Mouse (Mus musculus): ENCODE measurements around the gene Gm1113. TPM values are rescaled to one million over a fixed set of nuclear protein-coding genes. Genes with fewer than 3 reads are reported as not detected.

Gm1113 gene
- not detected in 2 replicates for polyA plus RNA-seq (2016; fragmentation: Nextera tagmentation; extraction: Ambion mirVana)

GRCm38 (mm10) chr9:35518169-35518568, at the start of gene Gm1113:
Gm1113 (minus strand) TSS chr9:35518269.
- H3K27ac ChIP-seq: no peak within 1 kb of the TSS
- no peaks in the 10 kb centered on the region for H3K36me3 ChIP-seq
- H3K4me2 ChIP-seq (replicated peaks): no peak within 1 kb of the TSS
- H3K4me1 ChIP-seq: peaks cover 7% of the 10 kb centered on the region; the same call in 1 of the 2 replicates
- no peaks in the 10 kb centered on the region for H3K9me3 ChIP-seq
- H3K4me3 ChIP-seq: no peak within 1 kb of the TSS
- no peaks in the 10 kb centered on the region; the same call in 1 of the 2 replicates for H3K27me3 ChIP-seq
- no peak within 1 kb of the TSS for H3K9ac ChIP-seq
- WGBS: 86% methylated on average over 3 of the region's 3 CpGs
- ATAC-seq (ENCODE audit: insufficient number of reproducible peaks, insufficient read depth, low FRiP score, low TSS enrichment): no peak

GRCm38 (mm10) chr9:35564536-35565240, 46.6 kb upstream of the Gm1113 start:
- no peak overlapping the region for H3K9ac ChIP-seq
- ATAC-seq (ENCODE audit: insufficient number of reproducible peaks, insufficient read depth, low FRiP score, low TSS enrichment): no peak
- H3K4me2 ChIP-seq (replicated peaks): no peak overlapping the region
- H3K36me3 ChIP-seq: peaks cover 41% of the 10 kb centered on the region
- no peaks in the 10 kb centered on the region for H3K9me3 ChIP-seq
- H3K27ac ChIP-seq: no peak overlapping the region
- no peaks in the 10 kb centered on the region for H3K27me3 ChIP-seq
- H3K4me3 ChIP-seq: no peak overlapping the region
- 92% methylated on average over 5 of the region's 5 CpGs for WGBS
- H3K4me1 ChIP-seq: peaks cover 12% of the 10 kb centered on the region

GRCm38 (mm10) chr9:35561583-35561982, 43.5 kb upstream of the Gm1113 start:
- H3K4me1 ChIP-seq: peaks cover 16% of the 10 kb centered on the region
- 86% methylated on average over 6 of the region's 6 CpGs for WGBS
- H3K27me3 ChIP-seq: no peaks in the 10 kb centered on the region
- no peak overlapping the region for H3K9ac ChIP-seq
- H3K4me3 ChIP-seq: no peak overlapping the region
- peaks cover 33% of the 10 kb centered on the region for H3K36me3 ChIP-seq
- no peak for ATAC-seq (ENCODE audit: insufficient number of reproducible peaks, insufficient read depth, low FRiP score, low TSS enrichment)
- H3K27ac ChIP-seq: no peak overlapping the region
- no peak overlapping the region for H3K4me2 ChIP-seq (replicated peaks)
- H3K9me3 ChIP-seq: no peaks in the 10 kb centered on the region

GRCm38 (mm10) chr9:35561076-35561475, 43.0 kb upstream of the Gm1113 start:
- no peaks in the 10 kb centered on the region for H3K27me3 ChIP-seq
- H3K27ac ChIP-seq: no peak overlapping the region
- no peak overlapping the region for H3K4me3 ChIP-seq
- peaks cover 16% of the 10 kb centered on the region for H3K4me1 ChIP-seq
- peaks cover 28% of the 10 kb centered on the region for H3K36me3 ChIP-seq
- H3K4me2 ChIP-seq (replicated peaks): no peak overlapping the region
- ATAC-seq (ENCODE audit: insufficient number of reproducible peaks, insufficient read depth, low FRiP score, low TSS enrichment): no peak
- WGBS: 94% methylated on average over 11 of the region's 11 CpGs
- no peak overlapping the region for H3K9ac ChIP-seq
- H3K9me3 ChIP-seq: no peaks in the 10 kb centered on the region

- no peaks in the 10 kb centered on the region for H3K27me3 ChIP-seq
- peak overlapping the region; percentile 97 for H3K4me2 ChIP-seq (replicated peaks)
- peak overlapping the region; percentile 71 for H3K4me3 ChIP-seq
- peak; percentile 88 for ATAC-seq (ENCODE audit: insufficient number of reproducible peaks, insufficient read depth, low FRiP score, low TSS enrichment)
- peaks cover 11% of the 10 kb centered on the region for H3K36me3 ChIP-seq
- WGBS: 2% methylated on average over 31 of the region's 31 CpGs
- H3K9ac ChIP-seq: peak overlapping the region; percentile 71
- peak overlapping the region; percentile 75 for H3K27ac ChIP-seq
- no peaks in the 10 kb centered on the region for H3K9me3 ChIP-seq
- H3K4me1 ChIP-seq: peaks cover 16% of the 10 kb centered on the region
Observed at GRCm38 (mm10) chr9:35559009-35559890, 41.2 kb upstream of the Gm1113 start.

GRCm38 (mm10) chr9:35558257-35559008, 40.4 kb upstream of the Gm1113 start, which contains the start of the genes Ddx25 and Pus3:
Ddx25 (minus strand) TSS chr9:35558528.
Pus3 (plus strand) TSS chr9:35558595.
- peak within 1 kb of the TSS; percentile 75 for H3K27ac ChIP-seq
- H3K4me3 ChIP-seq: peak within 1 kb of the TSS; percentile 71
- H3K4me1 ChIP-seq: peaks cover 16% of the 10 kb centered on the region
- H3K36me3 ChIP-seq: peaks cover 11% of the 10 kb centered on the region
- H3K27me3 ChIP-seq: no peaks in the 10 kb centered on the region
- H3K4me2 ChIP-seq (replicated peaks): peak within 1 kb of the TSS; percentile 97
- peak; percentile 72 for ATAC-seq (ENCODE audit: insufficient number of reproducible peaks, insufficient read depth, low FRiP score, low TSS enrichment)
- H3K9ac ChIP-seq: peak within 1 kb of the TSS; percentile 71
- 1% methylated on average over 58 of the region's 59 CpGs for WGBS
- no peaks in the 10 kb centered on the region for H3K9me3 ChIP-seq

GRCm38 (mm10) chr9:35556494-35557102, 38.5 kb upstream of the Gm1113 start:
- no peak overlapping the region for H3K4me3 ChIP-seq
- no peaks in the 10 kb centered on the region for H3K27me3 ChIP-seq
- WGBS: 76% methylated on average over 12 of the region's 12 CpGs
- H3K9ac ChIP-seq: no peak overlapping the region
- peaks cover 16% of the 10 kb centered on the region for H3K4me1 ChIP-seq
- no peak overlapping the region for H3K27ac ChIP-seq
- no peaks in the 10 kb centered on the region for H3K9me3 ChIP-seq
- no peak for ATAC-seq (ENCODE audit: insufficient number of reproducible peaks, insufficient read depth, low FRiP score, low TSS enrichment)
- peaks cover 7% of the 10 kb centered on the region for H3K36me3 ChIP-seq
- no peak overlapping the region for H3K4me2 ChIP-seq (replicated peaks)

GRCm38 (mm10) chr9:35548455-35548854, 30.4 kb upstream of the Gm1113 start:
- no peaks in the 10 kb centered on the region for H3K4me1 ChIP-seq
- 84% methylated on average over 9 of the region's 9 CpGs for WGBS

GRCm38 (mm10) chr9:35546745-35547144, 28.7 kb upstream of the Gm1113 start:
- Histone ChIP-seq H3K27ac (no peak overlapping the region), H3K4me2 (replicated peaks) (no peak overlapping the region), H3K9me3 (no peaks in the 10 kb centered on the region), H3K27me3 (no peaks in the 10 kb centered on the region), H3K4me1 (no peaks in the 10 kb centered on the region), H3K9ac (no peak overlapping the region), H3K36me3 (no peaks in the 10 kb centered on the region), H3K4me3 (no peak overlapping the region)
- WGBS: 85% methylated on average over 9 of the region's 9 CpGs
- ATAC-seq (ENCODE audit: insufficient number of reproducible peaks, insufficient read depth, low FRiP score, low TSS enrichment): no peak

More at GRCm38 (mm10) chr9:35548455-35548854, 30.4 kb upstream of the Gm1113 start:
- Histone ChIP-seq H3K9me3 (no peaks in the 10 kb centered on the region), H3K9ac (no peak overlapping the region), H3K4me3 (no peak overlapping the region), H3K27me3 (no peaks in the 10 kb centered on the region), H3K36me3 (no peaks in the 10 kb centered on the region), H3K4me2 (replicated peaks) (no peak overlapping the region), H3K27ac (no peak overlapping the region)
- no peak for ATAC-seq (ENCODE audit: insufficient number of reproducible peaks, insufficient read depth, low FRiP score, low TSS enrichment)

- Histone ChIP-seq H3K27ac (no peak overlapping the region), H3K4me2 (replicated peaks) (no peak overlapping the region), H3K4me1 (no peaks in the 10 kb centered on the region), H3K4me3 (no peak overlapping the region), H3K36me3 (no peaks in the 10 kb centered on the region), H3K9me3 (no peaks in the 10 kb centered on the region), H3K9ac (no peak overlapping the region), H3K27me3 (no peaks in the 10 kb centered on the region)
- 73% methylated on average over 12 of the region's 12 CpGs for WGBS
- no peak for ATAC-seq (ENCODE audit: insufficient number of reproducible peaks, insufficient read depth, low FRiP score, low TSS enrichment)
Observed at GRCm38 (mm10) chr9:35545704-35546103, 27.6 kb upstream of the Gm1113 start.

- 65% methylated on average over 2 of the region's 2 CpGs for WGBS
- Histone ChIP-seq H3K4me3 (no peak overlapping the region), H3K4me2 (replicated peaks) (no peak overlapping the region), H3K4me1 (no peaks in the 10 kb centered on the region), H3K27ac (no peak overlapping the region), H3K9ac (no peak overlapping the region), H3K9me3 (no peaks in the 10 kb centered on the region), H3K36me3 (no peaks in the 10 kb centered on the region), H3K27me3 (no peaks in the 10 kb centered on the region)
- no peak for ATAC-seq (ENCODE audit: insufficient number of reproducible peaks, insufficient read depth, low FRiP score, low TSS enrichment)
Observed at GRCm38 (mm10) chr9:35544666-35545065, 26.6 kb upstream of the Gm1113 start.

Data from embryonic facial prominence, embryonic 12.5 days (tissue).